Mouse (Mus musculus) inflammation-experienced regulatory T-cells, adult 6 months (primary cell): ENCODE measurements around the gene Gm49378. TPM values are rescaled to one million over a fixed set of nuclear protein-coding genes. Genes with fewer than 3 reads are reported as not detected.
A peak's percentile ranks its signal among the peaks of the same experiment; 100 is the strongest.

Experiments used
- ATAC-seq: one replicate; pipeline ENCODE4 v1.8.0; 2017
- polyA plus RNA-seq, 3 experiments: library from polyadenylated mRNA; unstranded; fragments of 100-300 nt; shearing (Covaris generic); gene quantifications; one replicate each; pipeline ENCODE4 v1.2.1; 2017

The Gm49378 gene
- polyA plus RNA-seq, 3 experiments from 2014 or later: 0.44 to 2.8 (median 2.5) TPM

- ATAC-seq: peak; percentile 32
These were observed 47.8 kb downstream of the Gm49378 start for GRCm38 (mm10) chr14:55589771-55590448.

DNA sequence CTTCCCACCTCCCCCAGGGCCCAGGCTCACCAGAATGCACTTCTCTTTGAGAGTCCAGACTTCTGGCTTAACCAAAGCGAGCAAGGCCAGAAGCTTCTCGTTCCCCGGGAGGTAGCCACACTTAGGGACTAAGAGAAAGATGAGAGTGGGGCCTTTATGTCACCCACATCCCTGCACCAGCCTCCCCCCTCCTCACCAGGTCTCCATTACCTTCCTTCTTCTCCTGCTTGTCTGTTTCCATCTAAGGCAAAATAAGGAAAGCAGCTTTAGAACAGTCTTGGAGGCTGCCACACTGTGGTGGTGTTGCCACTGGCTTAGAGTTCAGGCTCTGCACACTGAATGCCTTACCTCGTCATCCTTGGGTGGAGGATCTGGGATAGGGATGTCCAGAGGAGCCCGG, 48.4 kb downstream of the Gm49378 start:
- ATAC-seq: no peak

GRCm38 (mm10) chr14:55586149-55586548, 51.5 kb downstream of the Gm49378 start:
- no peak for ATAC-seq

GRCm38 (mm10) chr14:55585566-55585960, 52.1 kb downstream of the Gm49378 start:
- peak; percentile 27 for ATAC-seq

GRCm38 (mm10) chr14:55584702-55585565, 52.8 kb downstream of the Gm49378 start, which contains the start of gene Emc9:
Gene Emc9 (minus strand): TSS chr14:55585302.
- peak; percentile 80 for ATAC-seq

DNA sequence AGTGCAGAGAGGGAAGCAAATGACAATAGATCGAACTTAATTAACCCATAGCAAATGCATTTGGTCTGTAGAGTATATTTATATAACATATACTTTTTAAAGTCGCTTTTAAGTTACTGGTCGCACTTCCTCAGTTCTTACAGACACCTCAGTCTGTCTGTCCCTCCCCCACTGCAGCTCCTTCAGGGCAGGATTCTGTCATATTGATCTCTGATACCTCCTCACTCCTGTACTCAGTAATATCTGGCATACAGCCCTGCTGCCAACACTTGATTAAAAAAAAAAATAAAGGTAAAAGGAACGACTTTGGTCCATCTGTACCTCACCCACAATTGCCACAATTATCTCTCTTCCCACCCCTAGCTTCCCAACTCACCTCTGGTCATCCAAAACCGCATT, 53.4 kb downstream of the Gm49378 start:
- no peak for ATAC-seq

GRCm38 (mm10) chr14:55581981-55582681, 55.6 kb downstream of the Gm49378 start:
- no peak for ATAC-seq

DNA sequence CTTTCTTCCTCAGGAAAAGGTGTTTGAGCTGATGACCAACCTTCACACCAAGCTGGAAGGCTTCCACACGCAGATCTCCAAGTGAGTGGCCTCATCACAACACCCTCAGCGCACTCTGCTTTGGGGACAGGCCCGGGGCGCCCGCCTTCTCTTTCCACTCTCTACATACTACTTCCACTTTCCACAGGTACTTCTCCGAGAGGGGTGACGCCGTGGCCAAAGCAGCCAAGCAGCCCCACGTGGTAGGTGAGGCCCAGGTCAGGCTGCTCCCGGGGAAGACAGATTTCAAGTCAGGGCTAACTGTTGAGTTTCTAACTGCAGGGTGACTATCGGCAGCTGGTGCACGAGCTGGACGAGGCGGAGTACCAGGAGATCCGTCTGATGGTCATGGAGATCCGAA, 57.0 kb downstream of the Gm49378 start:
- ATAC-seq: no peak

DNA sequence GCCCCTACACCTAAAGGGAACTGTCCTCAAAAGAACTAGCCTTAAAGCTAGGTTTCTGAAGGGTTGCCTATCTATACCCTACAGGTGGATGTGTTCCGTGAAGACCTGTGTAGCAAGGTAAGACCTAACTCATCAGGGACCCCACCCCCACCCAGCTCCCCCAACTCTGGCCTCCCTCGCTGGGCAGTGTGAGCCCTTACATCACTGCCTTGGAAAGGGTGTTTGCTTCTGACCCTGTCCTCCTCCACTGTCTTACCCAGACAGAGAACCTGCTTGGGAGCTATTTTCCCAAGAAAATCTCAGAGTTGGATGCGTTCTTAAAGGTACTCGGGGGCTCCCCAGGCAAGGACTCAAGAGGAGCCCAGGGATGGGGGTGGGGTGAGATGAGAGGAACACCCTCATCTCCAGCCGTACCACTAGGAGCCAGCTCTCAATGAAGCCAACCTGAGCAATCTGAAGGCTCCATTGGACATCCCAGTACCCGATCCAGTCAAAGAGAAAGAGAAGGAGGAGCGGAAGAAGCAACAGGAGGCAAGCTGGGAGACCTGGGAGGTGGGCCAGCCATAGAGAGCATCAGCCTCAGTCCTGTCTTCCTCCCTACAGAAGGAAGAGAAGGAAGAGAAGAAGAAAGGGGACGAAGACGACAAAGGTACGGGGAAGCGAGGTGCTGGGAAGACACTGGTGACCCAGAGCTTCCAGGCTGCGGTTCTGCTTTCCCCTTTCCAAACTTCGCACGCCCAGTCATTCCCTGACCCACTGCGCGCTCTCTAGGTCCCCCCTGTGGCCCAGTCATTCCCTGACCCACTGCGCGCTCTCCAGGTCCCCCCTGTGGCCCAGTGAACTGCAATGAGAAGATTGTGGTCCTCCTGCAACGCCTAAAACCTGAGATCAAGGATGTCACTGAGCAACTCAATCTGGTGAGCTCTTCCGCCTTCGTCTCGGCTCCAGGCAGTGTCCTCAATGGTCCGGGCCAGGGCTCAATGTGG, 57.9 kb downstream of the Gm49378 start:
- ATAC-seq: no peak

Other genes with a start within 250 kb of the Gm49378 start
- gene Dhrs4, start 159.1 kb downstream of the Gm49378 start, polyA plus RNA-seq: 10 to 100 TPM; 37.3 to 38.7 (median 37.4) TPM
- gene Carmil3, start 147.2 kb downstream of the Gm49378 start, polyA plus RNA-seq: not detected
- gene Cpne6, start 127.5 kb downstream of the Gm49378 start, polyA plus RNA-seq: not detected
- under 1 TPM in 1 of 3 experiments, not detected in 2; 0.08 TPM for gene Nrl, start 112.9 kb downstream of the Gm49378 start, polyA plus RNA-seq
- 10 to 100 TPM; 31.9 to 37.5 (median 35.9) TPM for gene Pck2, start 97.6 kb downstream of the Gm49378 start, polyA plus RNA-seq
- 100 to 1,000 TPM in 1 of 3 experiments, 10 to 100 TPM in 2; 73.9 to 107 (median 81.0) TPM for gene Dcaf11, start 77.9 kb downstream of the Gm49378 start, polyA plus RNA-seq
- 1 to 10 TPM; 1.4 to 3.2 (median 3.2) TPM for gene A730061H03Rik, start 77.5 kb downstream of the Gm49378 start, polyA plus RNA-seq
- not detected for gene Fitm1, start 62.3 kb downstream of the Gm49378 start, polyA plus RNA-seq
- gene Psme1, start 59.8 kb downstream of the Gm49378 start, polyA plus RNA-seq: 100 to 1,000 TPM; 667 to 812 (median 693) TPM
- 10 to 100 TPM; 19.1 to 25.6 (median 23.3) TPM for gene Emc9, start 52.6 kb downstream of the Gm49378 start, polyA plus RNA-seq
- gene Psme2, start 46.8 kb downstream of the Gm49378 start, polyA plus RNA-seq: 1,000 to 10,000 TPM in 1 of 3 experiments, 100 to 1,000 TPM in 2; 828 to 1,360 (median 869) TPM
- 10 to 100 TPM; 26.7 to 37.2 (median 35.3) TPM for gene Rnf31, start 46.2 kb downstream of the Gm49378 start, polyA plus RNA-seq
- 100 to 1,000 TPM; 120 to 174 (median 141) TPM for gene Irf9, start 34.3 kb downstream of the Gm49378 start, polyA plus RNA-seq
- 1 to 10 TPM in 2 of 3 experiments, not detected in 1; 2.7 to 4.0 TPM for gene Rec8, start 19.9 kb downstream of the Gm49378 start, polyA plus RNA-seq
- 10 to 100 TPM; 21.1 to 39.8 (median 36.3) TPM for gene Ipo4, start 1.9 kb downstream of the Gm49378 start, polyA plus RNA-seq
- 10 to 100 TPM; 36.3 to 45.0 (median 39.3) TPM for gene Tm9sf1, start 5.9 kb upstream of the Gm49378 start, polyA plus RNA-seq
- gene Tssk4, start 12.3 kb upstream of the Gm49378 start, polyA plus RNA-seq: 1 to 10 TPM in 2 of 3 experiments, under 1 TPM in 1; 0.68 to 2.2 (median 1.2) TPM
- 100 to 1,000 TPM in 1 of 3 experiments, 10 to 100 TPM in 2; 89.2 to 101 (median 95.6) TPM for gene Mdp1, start 22.6 kb upstream of the Gm49378 start, polyA plus RNA-seq
- 10 to 100 TPM; 25.8 to 33.9 (median 29.9) TPM for gene Gmpr2, start 34.0 kb upstream of the Gm49378 start, polyA plus RNA-seq
- gene Nedd8, start 34.2 kb upstream of the Gm49378 start, polyA plus RNA-seq: 100 to 1,000 TPM; 335 to 412 (median 375) TPM
- 10 to 100 TPM; 26.4 to 30.7 (median 30.2) TPM for gene Tinf2, start 43.9 kb upstream of the Gm49378 start, polyA plus RNA-seq
- gene Tgm1, start 76.0 kb upstream of the Gm49378 start, polyA plus RNA-seq: not detected
- gene Rabggta, start 84.4 kb upstream of the Gm49378 start, polyA plus RNA-seq: 10 to 100 TPM; 40.8 to 75.9 (median 62.1) TPM
- gene Dhrs1, start 107.8 kb upstream of the Gm49378 start, polyA plus RNA-seq: 10 to 100 TPM; 32.4 to 57.8 (median 46.5) TPM
- 1 to 10 TPM; 4.1 to 8.4 (median 5.4) TPM for gene Nop9, start 107.8 kb upstream of the Gm49378 start, polyA plus RNA-seq
- gene Cideb, start 120.6 kb upstream of the Gm49378 start, polyA plus RNA-seq: not detected
- not detected for gene Ltb4r2, start 123.5 kb upstream of the Gm49378 start, polyA plus RNA-seq
- gene Ltb4r1, start 128.1 kb upstream of the Gm49378 start, polyA plus RNA-seq: 10 to 100 TPM in 1 of 3 experiments, 1 to 10 TPM in 1, under 1 TPM in 1; 0.57 to 16.6 (median 3.8) TPM
- gene Adcy4, start 146.2 kb upstream of the Gm49378 start, polyA plus RNA-seq: under 1 TPM in 1 of 3 experiments, not detected in 2; 0.29 TPM
- 10 to 100 TPM; 71.9 to 99.8 (median 84.8) TPM for gene Ripk3, start 151.0 kb upstream of the Gm49378 start, polyA plus RNA-seq
- gene Nfatc4, start 185.2 kb upstream of the Gm49378 start, polyA plus RNA-seq: not detected
- under 1 TPM in 1 of 3 experiments, not detected in 2; 0.04 TPM for gene Nynrin, start 216.1 kb upstream of the Gm49378 start, polyA plus RNA-seq
- gene Cbln3, start 246.5 kb upstream of the Gm49378 start, polyA plus RNA-seq: under 1 TPM in 1 of 3 experiments, not detected in 2; 0.11 TPM
- 10 to 100 TPM; 10.5 to 13.1 (median 12.8) TPM for gene Khnyn, start 247.1 kb upstream of the Gm49378 start, polyA plus RNA-seq